In the genomic region with DNA sequence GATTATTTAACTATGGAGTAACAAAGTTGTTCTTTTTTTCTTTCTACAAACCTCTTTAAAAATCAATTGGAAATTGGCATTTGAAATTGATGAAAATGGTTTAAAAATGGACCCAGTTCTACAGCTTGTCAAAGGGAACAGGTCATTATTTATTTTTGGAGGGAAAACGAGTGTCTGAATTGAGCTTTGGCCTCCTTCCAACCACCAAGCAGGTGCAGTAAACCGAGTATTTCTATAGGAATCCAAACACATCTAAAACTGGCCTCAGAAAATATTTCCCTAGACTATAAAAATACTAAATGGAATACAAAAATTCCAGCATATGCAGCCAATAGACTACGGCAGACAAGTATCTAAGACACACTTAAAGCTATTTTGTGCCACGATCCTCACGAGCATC, we compare ENCODE assay signal across 22 mouse cellular contexts.
DNase-seq lines count a peak whose midpoint lies in the region; ATAC-seq and TF ChIP-seq lines count a peak whose summit lies in the region.
"Had no signal": no experiment of that assay in that cellular context is flagged by ENCODE, and none has a peak within 500 bp of the region (broad histone marks: within the 10 kb centered on the region; RNA-seq: fewer than 3 reads in every experiment).

No protein-coding gene starts in this region.

- H3K4me3 ChIP-seq in cerebellum, adult 2 months (replicated peaks; ENCODE audit: insufficient read depth, low read depth, low read length), result no peak overlapping the region
- no peak overlapping the region for H3K4me3 ChIP-seq in heart, embryonic 14.5 days (ENCODE audit: control insufficient read depth in 1 of 2, insufficient read depth in 1 of 2, low read depth in 1 of 2, low read length in 2 of 2)
- no peak overlapping the region for H3K4me3 ChIP-seq in limb, embryonic 13.5 days
- no peak overlapping the region for H3K4me3 ChIP-seq in limb, embryonic 10.5 days
- H3K4me3 ChIP-seq in limb, embryonic 14.5 days (replicated peaks; ENCODE audit: low read length), result no peak overlapping the region
- H3K4me3 ChIP-seq: embryonic facial prominence, embryonic 12.5 days; heart, adult 2 months; hindbrain, embryonic 15.5 days; liver, embryonic 12.5 days; neural tube, embryonic 12.5 days had no signal

- TF ChIP-seq POLR2A in cerebellum, adult 2 months (IDR thresholded peaks at IDR 0.05; ENCODE audit: borderline replicate concordance, insufficient read depth, low read length), result no peak
- no peak for TF ChIP-seq POLR2A in limb, embryonic 14.5 days (IDR thresholded peaks at IDR 0.05; ENCODE audit: borderline replicate concordance, extremely low read depth, insufficient read depth, insufficient read length)

- TF ChIP-seq CTCF in cerebellum, adult 2 months (IDR thresholded peaks at IDR 0.05; ENCODE audit: borderline replicate concordance, insufficient read depth, low read depth, low read length), result no peak

- ATAC-seq in heart, embryonic 14.5 days (ENCODE audit: insufficient number of reproducible peaks, insufficient read depth, low FRiP score, low read depth), result no peak
- no peak for ATAC-seq in limb, embryonic 13.5 days (ENCODE audit: low FRiP score, low read depth)
- no peak for ATAC-seq in limb, embryonic 14.5 days (ENCODE audit: low FRiP score, low read depth)
- ATAC-seq: CD4-positive, CD25-positive, alpha-beta regulatory T cell, adult 4 months; liver, embryonic 12.5 days had no signal

- peaks cover 25% of the 10 kb centered on the region for H3K36me3 ChIP-seq in heart, embryonic 14.5 days (ENCODE audit: control insufficient read depth, insufficient read depth, low read length)
- peaks cover 19% of the 10 kb centered on the region for H3K36me3 ChIP-seq in limb, embryonic 13.5 days
- peaks cover 16% of the 10 kb centered on the region for H3K36me3 ChIP-seq in limb, embryonic 10.5 days
- H3K36me3 ChIP-seq in limb, embryonic 14.5 days (ENCODE audit: control insufficient read depth, insufficient read depth, low read length), result peaks cover 8% of the 10 kb centered on the region
- H3K36me3 ChIP-seq: liver, embryonic 12.5 days had no signal

- H3K27me3 ChIP-seq in cerebellum, adult 2 months (ENCODE audit: control insufficient read depth, insufficient read depth, low read length), result no peaks in the 10 kb centered on the region
- H3K27me3 ChIP-seq in heart, embryonic 14.5 days (ENCODE audit: control insufficient read depth, insufficient read depth, low read length), result no peaks in the 10 kb centered on the region
- no peaks in the 10 kb centered on the region for H3K27me3 ChIP-seq in limb, embryonic 13.5 days
- no peaks in the 10 kb centered on the region for H3K27me3 ChIP-seq in limb, embryonic 10.5 days (ENCODE audit: low read depth, poor library complexity, severe bottlenecking)
- H3K27me3 ChIP-seq in limb, embryonic 14.5 days (ENCODE audit: control insufficient read depth, insufficient read depth, low read length), result no peaks in the 10 kb centered on the region
- H3K27me3 ChIP-seq: embryonic facial prominence, embryonic 12.5 days; hindbrain, embryonic 15.5 days; liver, embryonic 12.5 days; neural tube, embryonic 12.5 days had no signal

- WGBS in cerebellum, adult 2 months, result 26% methylated on average over 5 of the region's 5 CpGs
- WGBS in heart, embryonic 14.5 days, result 43% methylated on average over 5 of the region's 5 CpGs
- 45% methylated on average over 5 of the region's 5 CpGs for WGBS in limb, embryonic 13.5 days
- WGBS in limb, embryonic 10.5 days, result 85% methylated on average over 5 of the region's 5 CpGs
- WGBS in limb, embryonic 14.5 days, result 29% methylated on average over 5 of the region's 5 CpGs

- H3K9me3 ChIP-seq in heart, embryonic 14.5 days (ENCODE audit: control insufficient read depth, low read length), result no peaks in the 10 kb centered on the region
- H3K9me3 ChIP-seq in limb, embryonic 13.5 days, result no peaks in the 10 kb centered on the region
- no peaks in the 10 kb centered on the region for H3K9me3 ChIP-seq in limb, embryonic 10.5 days (replicated peaks)
- H3K9me3 ChIP-seq in limb, embryonic 14.5 days (ENCODE audit: control insufficient read depth, low read length), result no peaks in the 10 kb centered on the region
- H3K9me3 ChIP-seq: embryonic facial prominence, embryonic 12.5 days; hindbrain, embryonic 15.5 days; liver, embryonic 12.5 days; neural tube, embryonic 12.5 days had no signal

- peaks cover 50% of the 10 kb centered on the region for H3K4me1 ChIP-seq in cerebellum, adult 2 months (ENCODE audit: control insufficient read depth, insufficient read depth, low read length)
- peaks cover 5 to 10% of the 10 kb centered on the region in 2 experiments; a peak in 3 of 4 replicates for H3K4me1 ChIP-seq in heart, embryonic 14.5 days (ENCODE audit: control insufficient read depth in 2 of 2, insufficient read depth in 2 of 2, low read length in 2 of 2)
- peaks cover 22% of the 10 kb centered on the region for H3K4me1 ChIP-seq in limb, embryonic 13.5 days
- H3K4me1 ChIP-seq in limb, embryonic 10.5 days, result peaks cover 5% of the 10 kb centered on the region
- 0 out of 2 replicates have a peak, but pooled peaks cover 2% of the 10 kb centered on the region for H3K4me1 ChIP-seq in limb, embryonic 14.5 days (ENCODE audit: control insufficient read depth, insufficient read depth, low read length)
- H3K4me1 ChIP-seq: neural tube, embryonic 12.5 days had no signal

- DNase-seq in cerebellum, adult 2 months, result peak; percentile 31 to 74
- no peak for DNase-seq in cerebellum, postnatal 10 days
- DNase-seq in heart, postnatal 4 days, result no peak
- DNase-seq in limb, embryonic 10.5 days (ENCODE audit: low spot score), result no peak
- peak; percentile 34 for DNase-seq in limb, embryonic 14.5 days (ENCODE audit: low spot score)
- DNase-seq in layer of hippocampus, postnatal 10 days (ENCODE audit: low spot score in 2 of 2), result no peak
- DNase-seq: cerebellum, postnatal 14 days; gastrocnemius, postnatal 36 days; kidney, postnatal 14 days; left cerebral cortex, postnatal 4 days; lung, adult 18-20 months; lung, postnatal 10 days had no signal

- 0 out of 2 replicates have a peak overlapping the region, but pooled peaks have one; percentile 9 for H3K4me2 ChIP-seq in heart, embryonic 14.5 days (ENCODE audit: low read length)
- no peak overlapping the region for H3K4me2 ChIP-seq in limb, embryonic 13.5 days (replicated peaks)
- H3K4me2 ChIP-seq in limb, embryonic 14.5 days (replicated peaks; ENCODE audit: low read depth, low read length, severe bottlenecking), result no peak overlapping the region
- H3K4me2 ChIP-seq: embryonic facial prominence, embryonic 12.5 days; hindbrain, embryonic 15.5 days; liver, embryonic 12.5 days; midbrain, embryonic 11.5 days; neural tube, embryonic 12.5 days had no signal

- no peak overlapping the region for H3K9ac ChIP-seq in heart, embryonic 14.5 days (ENCODE audit: low read length)
- H3K9ac ChIP-seq in limb, embryonic 13.5 days, result no peak overlapping the region
- H3K9ac ChIP-seq in limb, embryonic 14.5 days (ENCODE audit: low read depth, low read length, severe bottlenecking), result no peak overlapping the region
- H3K9ac ChIP-seq: embryonic facial prominence, embryonic 12.5 days; forebrain, postnatal 0 days; hindbrain, embryonic 15.5 days; liver, embryonic 12.5 days; neural tube, embryonic 12.5 days had no signal

- H3K27ac ChIP-seq in cerebellum, adult 2 months (ENCODE audit: insufficient read depth, low read length), result peak overlapping the region; percentile 82
- peak overlapping the region; percentile 17 to 37; a peak in 1 of 4 replicates for H3K27ac ChIP-seq in heart, embryonic 14.5 days (replicated peaks in 1 of 2; ENCODE audit: control insufficient read depth in 1 of 2, insufficient read depth in 1 of 2, low read depth in 2 of 2, low read length in 2 of 2)
- H3K27ac ChIP-seq in limb, embryonic 13.5 days, result peak overlapping the region; percentile 11
- H3K27ac ChIP-seq in limb, embryonic 10.5 days, result no peak overlapping the region
- H3K27ac ChIP-seq in limb, embryonic 14.5 days (replicated peaks; ENCODE audit: low read depth, low read length), result no peak overlapping the region
- H3K27ac ChIP-seq: embryonic facial prominence, embryonic 12.5 days; heart, adult 2 months; hindbrain, embryonic 15.5 days; liver, embryonic 12.5 days; neural tube, embryonic 12.5 days had no signal

Comparison
In these comparisons a context has a peak if more than half of its experiments do, and no peak if none do; other contexts are left out.
1. DNase-seq: peak in cerebellum, adult 2 months (2 of 2) and limb, embryonic 14.5 days (single experiment); none in cerebellum, postnatal 10 days (0 of 2), heart, postnatal 4 days (single experiment), limb, embryonic 10.5 days (single experiment) and layer of hippocampus, postnatal 10 days (0 of 2).
2. H3K27ac ChIP-seq: peak in cerebellum, adult 2 months (single experiment), heart, embryonic 14.5 days (2 of 2) and limb, embryonic 13.5 days (single experiment); none in limb, embryonic 10.5 days (single experiment) and limb, embryonic 14.5 days (single experiment).